Mouse (Mus musculus) heart, embryonic 14.5 days (tissue): ENCODE measurements around the gene Clcf1. TPM values are rescaled to one million over a fixed set of nuclear protein-coding genes. Genes with fewer than 3 reads are reported as not detected.

Source experiments
- ATAC-seq: fragments of 200-750 bp; cut with Nextera tagmentation; 2 replicates; pipeline ENCODE4 v1.8.0; 2017; ENCODE audit warnings: low read depth, moderate TSS enrichment; ENCODE audit not compliant: insufficient number of reproducible peaks, insufficient read depth, low FRiP score
- H3K27ac ChIP-seq, 2 experiments: fragments of 200-500 bp in 1 of 2; fragments of 300-500 bp in 1 of 2; sonication (generic) in 1 of 2; replicated peaks in 1 of 2; 2 replicates each; pipeline ENCODE4 v1.5.1; 2012 to 2014; ENCODE audit warnings: low read depth in 2 of 2, low read length in 2 of 2, control low read depth in 1 of 2, mild to moderate bottlenecking in 1 of 2, mixed read lengths in 1 of 2; ENCODE audit not compliant: control insufficient read depth in 1 of 2, insufficient read depth in 1 of 2
- H3K27me3 ChIP-seq: fragments of 300-500 bp; sonication (generic); 2 replicates; pipeline ENCODE4 v1.6.1; 2014; ENCODE audit warnings: mild to moderate bottlenecking, low read length, control low read depth; ENCODE audit not compliant: control insufficient read depth, insufficient read depth
- H3K36me3 ChIP-seq: fragments of 300-500 bp; sonication (generic); 2 replicates; pipeline ENCODE4 v1.6.1; 2014; ENCODE audit warnings: mild to moderate bottlenecking, control low read depth, low read length, mixed read lengths; ENCODE audit not compliant: control insufficient read depth, insufficient read depth
- H3K4me1 ChIP-seq, 2 experiments: fragments of 200-500 bp in 1 of 2; fragments of 300-500 bp in 1 of 2; sonication (generic) in 1 of 2; 2 replicates each; pipeline ENCODE4 v1.6.1; 2012 to 2014; ENCODE audit warnings: low read length in 2 of 2, control low read depth in 1 of 2, mixed read lengths in 1 of 2; ENCODE audit not compliant: control insufficient read depth in 2 of 2, insufficient read depth in 2 of 2
- H3K4me2 ChIP-seq: fragments of 300-500 bp; sonication (generic); 2 replicates; pipeline ENCODE4 v1.6.1; 2014; ENCODE audit warnings: mild to moderate bottlenecking, low read length
- H3K4me3 ChIP-seq, 2 experiments: fragments of 200-500 bp in 1 of 2; fragments of 300-500 bp in 1 of 2; sonication (generic) in 1 of 2; 2 replicates each; pipeline ENCODE4 v1.5.1; 2012 to 2014; ENCODE audit warnings: low read length in 2 of 2, mild to moderate bottlenecking in 2 of 2, control low read depth in 1 of 2, low read depth in 1 of 2, moderate library complexity in 1 of 2; ENCODE audit not compliant: control insufficient read depth in 1 of 2, insufficient read depth in 1 of 2
- H3K9ac ChIP-seq: fragments of 300-500 bp; sonication (generic); 2 replicates; pipeline ENCODE4 v1.6.1; 2014; ENCODE audit warnings: mild to moderate bottlenecking, low read length
- H3K9me3 ChIP-seq: fragments of 300-500 bp; sonication (generic); 2 replicates; pipeline ENCODE4 v1.6.1; 2016; ENCODE audit warnings: low read length, control low read depth; ENCODE audit not compliant: control insufficient read depth
- WGBS: fragments of 180-500 bp; shearing (Covaris S2); extraction: QIAGEN DNeasy Blood & Tissue Kit; methylation state at CpG from one replicate; pipeline ENCODE4 v1.1.7; 2014; 5-methylcytosine and 5-hydroxymethylcytosine counted together
- polyA plus RNA-seq: library from polyadenylated mRNA; unstranded; fragments of >200 nt; fragmentation: Nextera tagmentation; extraction: Ambion mirVana; gene quantifications from 2 replicates; pipeline ENCODE4 v1.2.1, GENCODE M21; 2014

Gene Clcf1
- polyA plus RNA-seq, 1 experiment from 2014 or later, result 1.2 TPM

DNA sequence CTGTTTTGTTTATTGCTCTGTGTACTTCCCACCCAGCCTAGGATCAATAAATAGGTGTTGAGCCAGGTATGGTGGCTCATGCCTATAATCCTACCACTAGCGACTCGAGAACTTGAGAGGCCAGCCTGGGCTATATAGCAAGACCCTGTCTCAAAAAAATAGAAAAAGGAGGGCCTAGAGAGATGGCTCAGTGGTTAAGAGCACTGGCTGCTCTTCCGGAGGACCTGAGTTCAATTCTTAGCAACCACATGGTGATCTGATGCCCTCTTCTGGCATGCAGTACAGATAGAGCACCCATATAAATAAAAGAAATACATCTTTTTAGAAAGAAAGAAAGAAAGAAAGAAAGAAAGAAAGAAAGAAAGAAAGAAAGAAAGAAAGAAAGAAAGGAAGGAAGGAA, 10.9 kb upstream of the Clcf1 start:
- H3K4me2 ChIP-seq, result no peak overlapping the region
- H3K27me3 ChIP-seq, result peaks cover 16% of the 10 kb centered on the region
- no peak for ATAC-seq
- peaks cover 14 to 17% of the 10 kb centered on the region in 2 experiments for H3K4me1 ChIP-seq
- no peak overlapping the region for H3K27ac ChIP-seq
- H3K4me3 ChIP-seq, result no peak overlapping the region
- 64% methylated on average over 3 of the region's 3 CpGs for WGBS
- no peak overlapping the region for H3K9ac ChIP-seq
- no peaks in the 10 kb centered on the region for H3K9me3 ChIP-seq
- H3K36me3 ChIP-seq, result peaks cover 24% of the 10 kb centered on the region

DNA sequence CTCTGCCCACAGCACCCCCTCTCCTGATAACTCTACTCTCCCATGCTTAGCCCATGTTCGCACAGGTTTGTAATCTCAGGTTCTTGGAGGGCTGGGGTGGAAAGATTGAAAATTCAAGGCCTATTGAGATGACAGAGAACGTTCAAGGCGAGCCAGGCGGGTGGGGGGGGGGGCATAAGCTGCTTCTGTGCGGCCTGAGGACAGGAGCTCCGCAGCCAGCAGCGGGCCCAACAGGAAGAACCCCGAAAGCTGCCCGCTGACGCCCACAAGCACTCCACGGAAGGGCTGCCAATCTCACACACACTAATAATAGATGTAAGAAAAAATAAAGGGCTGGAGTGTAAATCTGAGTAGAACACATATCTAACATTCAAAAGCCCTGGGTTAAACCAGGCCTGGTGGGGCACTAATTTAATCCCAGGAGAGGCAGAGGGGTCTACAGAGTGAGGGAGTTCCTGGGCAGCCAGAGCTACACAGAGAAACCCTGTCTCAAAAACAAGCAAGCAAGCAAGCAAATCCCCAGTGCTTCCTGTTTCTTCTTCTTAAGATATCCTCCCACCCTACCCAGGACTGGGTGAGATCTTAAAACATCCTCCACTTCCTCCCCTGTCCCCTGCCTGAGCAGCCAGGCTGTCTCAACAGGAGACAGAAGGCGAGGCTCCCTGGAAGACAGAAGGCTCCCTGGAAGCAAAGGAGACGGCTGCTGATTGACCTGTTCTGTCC, 10.3 kb upstream of the Clcf1 start:
- WGBS, result 51% methylated on average over 13 of the region's 13 CpGs
- H3K4me3 ChIP-seq, result no peak overlapping the region
- no peak overlapping the region for H3K9ac ChIP-seq
- H3K4me2 ChIP-seq, result no peak overlapping the region
- H3K36me3 ChIP-seq, result peaks cover 18% of the 10 kb centered on the region
- peaks cover 16% of the 10 kb centered on the region for H3K27me3 ChIP-seq
- 0 out of 4 replicates have a peak overlapping the region, but pooled peaks of 1 of the 2 experiments have one; percentile 38 for H3K27ac ChIP-seq
- ATAC-seq, result no peak
- peaks cover 14 to 17% of the 10 kb centered on the region in 2 experiments for H3K4me1 ChIP-seq
- H3K9me3 ChIP-seq, result no peaks in the 10 kb centered on the region

DNA sequence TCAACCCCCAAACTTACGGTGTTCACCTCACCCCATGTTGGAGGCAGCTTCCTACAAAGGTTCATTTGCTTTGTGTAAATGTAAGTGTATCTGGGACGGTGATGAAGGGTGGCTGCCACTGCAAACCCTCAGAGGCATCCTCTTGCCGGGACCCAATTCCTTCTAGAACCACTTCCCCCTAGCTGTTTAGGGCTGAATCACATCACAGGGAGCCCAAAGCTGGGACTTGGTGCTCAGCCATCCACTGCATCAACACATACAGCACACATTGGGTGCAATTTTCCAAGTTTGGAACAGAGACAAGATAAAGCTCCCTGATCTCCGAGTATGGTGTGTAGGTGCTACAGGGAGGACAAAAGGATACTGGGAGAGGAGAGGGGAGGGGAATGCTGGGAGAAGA, 9.1 kb upstream of the Clcf1 start:
- H3K27ac ChIP-seq, result no peak overlapping the region
- H3K4me1 ChIP-seq, result peaks cover 14 to 17% of the 10 kb centered on the region in 2 experiments
- H3K9ac ChIP-seq, result no peak overlapping the region
- peaks cover 7% of the 10 kb centered on the region; the same call in 1 of the 2 replicates for H3K36me3 ChIP-seq
- no peak overlapping the region for H3K4me3 ChIP-seq
- no peak overlapping the region for H3K4me2 ChIP-seq
- 43% methylated on average over 4 of the region's 4 CpGs for WGBS
- no peaks in the 10 kb centered on the region for H3K9me3 ChIP-seq
- ATAC-seq, result no peak
- peaks cover 16% of the 10 kb centered on the region for H3K27me3 ChIP-seq

DNA sequence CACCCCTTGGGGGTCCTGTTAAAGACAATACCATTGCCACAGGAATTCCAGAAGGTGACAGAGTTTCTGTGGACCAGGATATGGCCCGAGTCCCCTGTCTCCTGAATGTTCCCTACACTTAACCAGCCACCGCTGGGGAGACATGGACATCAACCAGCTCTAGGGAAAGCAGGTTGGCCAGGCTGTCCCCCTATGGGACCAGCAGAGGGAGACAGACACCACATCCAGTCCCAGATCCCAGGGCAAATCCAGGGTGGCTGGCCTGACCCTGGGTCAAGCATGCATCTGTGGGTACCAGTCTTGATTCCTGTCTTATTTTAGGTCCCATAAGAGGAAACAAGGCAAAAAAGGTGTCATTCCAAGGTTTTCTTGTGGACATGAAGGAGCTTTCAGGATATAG, 7.1 kb upstream of the Clcf1 start:
- Histone ChIP-seq H3K4me2 (no peak overlapping the region), H3K36me3 (no peaks in the 10 kb centered on the region), H3K9ac (no peak overlapping the region), H3K27ac (no peak overlapping the region), H3K9me3 (no peaks in the 10 kb centered on the region), H3K27me3 (peaks cover 28% of the 10 kb centered on the region), H3K4me1 (peaks cover 5% of the 10 kb centered on the region in 2 experiments; a peak in 3 of 4 replicates), H3K4me3 (no peak overlapping the region)
- 2% methylated on average over 2 of the region's 2 CpGs for WGBS
- no peak for ATAC-seq

DNA sequence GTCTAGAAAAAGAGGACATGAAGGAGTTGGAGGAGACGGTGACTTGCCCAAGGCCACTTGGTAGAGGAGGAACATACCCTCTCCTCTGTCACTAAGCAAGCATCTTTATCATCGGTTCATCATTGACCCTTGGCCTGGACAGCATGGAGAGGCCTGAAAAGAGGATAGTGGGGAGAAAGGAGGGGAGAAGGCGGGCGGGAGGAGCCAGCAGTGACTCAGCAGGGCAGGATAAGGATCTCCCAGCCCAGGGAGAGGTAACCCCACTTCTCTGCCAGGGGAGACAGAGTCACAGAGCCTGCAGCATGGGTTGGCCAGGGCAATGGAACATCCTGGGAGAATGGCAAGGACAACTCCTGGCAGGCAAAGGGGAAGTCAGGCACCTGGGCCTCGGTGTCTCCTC, 5.5 kb upstream of the Clcf1 start:
- Histone ChIP-seq H3K27me3 (peaks cover 44% of the 10 kb centered on the region), H3K4me1 (peaks cover 8 to 13% of the 10 kb centered on the region in 2 experiments), H3K36me3 (no peaks in the 10 kb centered on the region)

DNA sequence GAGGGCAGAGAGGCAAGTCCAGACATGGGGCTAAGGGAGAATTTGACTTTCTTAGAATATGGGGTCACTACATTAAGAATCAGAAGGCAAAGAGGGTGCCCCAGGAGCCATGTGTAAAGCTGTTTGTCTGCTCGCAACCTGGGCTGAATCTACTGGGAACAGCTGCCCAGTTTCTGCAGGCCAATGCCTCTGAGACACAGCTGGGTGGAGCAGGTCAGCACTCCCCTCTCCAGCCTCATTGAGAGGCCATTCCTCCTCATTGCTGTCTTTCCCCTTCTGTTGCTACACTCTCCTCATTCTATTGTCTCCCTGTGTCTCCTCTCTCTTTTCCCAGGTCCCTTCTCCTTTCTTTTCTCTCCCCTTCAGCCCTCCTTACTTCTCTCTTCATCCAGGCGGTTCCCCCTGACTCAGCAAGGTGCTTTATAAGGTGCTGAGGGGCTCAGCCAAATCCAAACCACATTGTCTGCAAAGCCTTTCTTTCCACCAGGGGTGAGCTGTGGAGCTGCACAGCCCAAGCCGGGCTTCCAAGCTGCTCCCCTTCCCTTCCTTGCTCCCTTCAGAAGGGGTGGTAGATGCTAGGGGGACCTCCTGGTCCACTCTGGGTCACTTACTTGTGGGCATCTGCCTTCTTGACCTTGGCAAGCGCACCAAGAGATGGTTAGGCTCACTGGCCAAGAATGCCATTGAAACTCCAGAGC, 2.0 kb upstream of the Clcf1 start:
- 27% methylated on average over 4 of the region's 4 CpGs for WGBS
- H3K9ac ChIP-seq, result no peak overlapping the region
- H3K27me3 ChIP-seq, result peaks cover 56% of the 10 kb centered on the region
- H3K4me3 ChIP-seq, result no peak overlapping the region
- H3K27ac ChIP-seq, result no peak overlapping the region
- no peak for ATAC-seq
- no peak overlapping the region for H3K4me2 ChIP-seq
- no peaks in the 10 kb centered on the region for H3K36me3 ChIP-seq
- peaks cover 14 to 34% of the 10 kb centered on the region in 2 experiments for H3K4me1 ChIP-seq
- no peaks in the 10 kb centered on the region for H3K9me3 ChIP-seq

More for the DNA sequence above, 5.5 kb upstream of the Clcf1 start:
- no peak for ATAC-seq
- Histone ChIP-seq H3K9me3 (no peaks in the 10 kb centered on the region), H3K4me3 (no peak overlapping the region), H3K9ac (no peak overlapping the region), H3K4me2 (no peak overlapping the region), H3K27ac (no peak overlapping the region)
- WGBS, result 72% methylated on average over 5 of the region's 5 CpGs

DNA sequence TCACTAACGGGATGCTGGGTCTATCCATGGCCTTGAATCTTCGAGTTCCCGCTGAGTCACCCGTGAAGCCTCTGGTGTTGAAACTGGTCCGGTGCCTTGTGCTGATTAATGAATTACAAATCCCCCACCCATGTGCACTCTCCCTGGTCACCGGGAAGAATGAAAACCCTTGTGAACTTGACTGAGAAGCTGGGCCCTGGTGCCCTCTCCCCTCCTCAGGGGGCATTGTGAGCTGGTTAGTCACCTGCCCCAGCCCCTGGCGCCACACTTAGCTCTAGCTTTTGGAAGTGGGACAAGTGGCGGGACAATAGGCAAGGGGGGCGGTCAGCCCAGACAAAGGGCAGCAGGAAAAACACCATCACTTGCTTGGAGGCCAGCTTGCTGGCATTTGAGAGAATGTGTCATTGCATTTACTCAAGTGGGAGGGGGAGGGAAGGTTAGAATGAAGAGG, 489 bp upstream of the Clcf1 start:
- Histone ChIP-seq H3K27me3 (peaks cover 63% of the 10 kb centered on the region), H3K27ac (no peak overlapping the region), H3K4me1 (peaks cover 15 to 34% of the 10 kb centered on the region in 2 experiments), H3K9me3 (no peaks in the 10 kb centered on the region), H3K4me3 (peak overlapping the region in 1 of 2 experiments; percentile 67; a peak in 1 of 4 replicates), H3K9ac (no peak overlapping the region; the same call in 1 of the 2 replicates), H3K36me3 (no peaks in the 10 kb centered on the region), H3K4me2 (peak overlapping the region; percentile 100)
- 4% methylated on average over 9 of the region's 9 CpGs for WGBS
- no peak for ATAC-seq
